Mouse (Mus musculus) liver (tissue): ENCODE results near the gene Zswim8.
"Not testable (repeated sequence)": the region's sequence is repeated elsewhere in the genome, so short reads cannot be mapped to it uniquely, and the experiment has no call there.

Experiments used
- DNase-seq: peaks from one replicate; pipeline ENCODE4 v3.0.0-alpha.2; 2020; ENCODE audit warnings: mixed read lengths

Zswim8 gene

GRCm38 (mm10) chr14:20694185-20694883, 13.0 kb upstream of the Zswim8 start:
- DNase-seq = peak; percentile 22

- DNase-seq = peak; percentile 89
These were observed 12.2 kb upstream of the Zswim8 start, which contains the start of gene Fut11 for GRCm38 (mm10) chr14:20694884-20695760. Gene Fut11, plus strand, starts transcription at chr14:20694968.

GRCm38 (mm10) chr14:20695761-20696520, 11.4 kb upstream of the Zswim8 start:
- no peak for DNase-seq

GRCm38 (mm10) chr14:20696986-20697385, 10.4 kb upstream of the Zswim8 start:
- DNase-seq = peak; percentile 50

GRCm38 (mm10) chr14:20698515-20698914, 8.8 kb upstream of the Zswim8 start:
- no peak for DNase-seq

- DNase-seq = no peak
These were observed 7.0 kb upstream of the Zswim8 start for GRCm38 (mm10) chr14:20700362-20700761.

- no peak for DNase-seq
These were observed 5.8 kb upstream of the Zswim8 start for GRCm38 (mm10) chr14:20701554-20701953.

- no peak for DNase-seq
These were observed 5.1 kb upstream of the Zswim8 start for GRCm38 (mm10) chr14:20702096-20702740.

GRCm38 (mm10) chr14:20702741-20703381, 4.5 kb upstream of the Zswim8 start, which contains the start of gene Chchd1:
Gene Chchd1, plus strand, starts transcription at chr14:20703006.
- peak; percentile 90 for DNase-seq

- not testable (repeated sequence) for DNase-seq
These were observed 3.9 kb upstream of the Zswim8 start for GRCm38 (mm10) chr14:20703461-20703860.

- DNase-seq = no peak
These were observed 887 bp downstream of the Zswim8 start for GRCm38 (mm10) chr14:20708239-20708638.

GRCm38 (mm10) chr14:20713832-20714231, 6.5 kb downstream of the Zswim8 start:
- no peak for DNase-seq

GRCm38 (mm10) chr14:20718443-20718842, 11.1 kb downstream of the Zswim8 start:
- DNase-seq = no peak

GRCm38 (mm10) chr14:20719767-20720166, 12.4 kb downstream of the Zswim8 start:
- no peak for DNase-seq

GRCm38 (mm10) chr14:20721371-20721770, 14.0 kb downstream of the Zswim8 start:
- DNase-seq = no peak

GRCm38 (mm10) chr14:20723006-20723405, 15.7 kb downstream of the Zswim8 start:
- no peak for DNase-seq

- peak; percentile 60 for DNase-seq
These were observed 16.7 kb downstream of the Zswim8 start for GRCm38 (mm10) chr14:20724043-20724442.

- DNase-seq = peak; percentile 61
These were observed 18.4 kb downstream of the Zswim8 start for GRCm38 (mm10) chr14:20725660-20726339.

- DNase-seq = no peak
These were observed 22.5 kb downstream of the Zswim8 start for GRCm38 (mm10) chr14:20729871-20730270.

- DNase-seq = no peak
These were observed 23.7 kb downstream of the Zswim8 start for GRCm38 (mm10) chr14:20730853-20731602.
